Mouse (Mus musculus) spleen, adult 2 months (tissue): ENCODE results near the gene Prkg1.

Experiments used
- CTCF ChIP-seq: fragments of 200-500 bp; IDR thresholded peaks from 2 replicates; pipeline ENCODE4 v1.5.1; 2011; ENCODE audit warnings: mild to moderate bottlenecking, inconsistent platforms; ENCODE audit not compliant: insufficient read depth, insufficient read length, insufficient replicate concordance; ENCODE audit errors: extremely low read depth
- POLR2A ChIP-seq: fragments of 200-500 bp; IDR thresholded peaks from 2 replicates; pipeline ENCODE4 v1.6.1; 2011; ENCODE audit warnings: low read depth, low read length, inconsistent platforms

DNA sequence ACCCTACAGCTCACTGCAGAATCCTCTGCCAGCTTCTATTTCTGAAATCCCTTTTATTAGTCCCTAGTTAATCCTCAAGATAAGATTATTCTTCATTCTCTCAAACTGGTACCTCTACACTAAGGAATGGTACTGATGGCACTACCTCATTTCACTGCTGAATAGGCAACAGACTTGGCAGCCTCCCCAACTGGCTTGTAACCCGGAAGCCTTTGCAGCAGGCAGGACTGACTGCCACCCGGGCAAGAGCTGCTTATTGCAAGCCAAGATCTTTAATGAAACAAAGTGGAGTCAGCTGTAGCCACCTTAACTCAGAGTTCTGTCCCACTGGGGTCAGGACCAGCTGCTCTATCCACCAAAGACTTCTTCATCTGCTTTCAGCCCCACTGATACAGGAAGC lies 117.3 kb downstream of the Prkg1 start:
- TF ChIP-seq CTCF (no peak), POLR2A (no peak)
